Mouse (Mus musculus): ENCODE results near the gene Celsr1.

DNA sequence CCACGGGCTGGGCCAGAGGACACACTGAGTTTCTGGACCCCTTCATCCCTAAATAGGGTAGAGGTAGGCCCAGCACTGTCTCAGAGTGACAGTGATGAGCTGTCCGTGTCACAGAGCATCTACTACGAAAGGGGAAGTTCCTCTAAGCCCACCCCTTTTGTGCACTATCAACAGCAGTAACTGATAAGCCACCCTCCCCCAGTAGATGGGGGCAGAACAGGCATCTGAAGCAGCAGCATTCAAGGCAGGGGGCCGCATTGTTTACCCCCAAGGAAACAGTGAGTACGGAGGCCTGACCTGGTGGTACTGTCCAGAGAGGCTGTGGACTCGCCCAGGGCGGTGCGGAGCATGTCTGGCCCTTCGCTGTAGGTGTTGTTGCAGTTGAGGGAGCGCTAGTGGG lies 131.1 kb downstream of the Celsr1 start:
- TF ChIP-seq E2F4 (IDR thresholded peaks at IDR 0.05; ENCODE audit: insufficient read depth): no peak
- TF ChIP-seq POLR2A (IDR thresholded peaks at IDR 0.05; ENCODE audit: insufficient read length, low read depth): no peak
- TF ChIP-seq TCF3 (IDR thresholded peaks at IDR 0.05; ENCODE audit: insufficient read length, low read depth): no peak
- no peak for TF ChIP-seq MAX (IDR thresholded peaks at IDR 0.05; ENCODE audit: low read depth)
- TF ChIP-seq TCF12 (IDR thresholded peaks at IDR 0.05; ENCODE audit: insufficient read depth, poor library complexity, severe bottlenecking): no peak
- no peak for TF ChIP-seq MYOD1 (IDR thresholded peaks at IDR 0.05; ENCODE audit: control insufficient read depth in 1 of 3, insufficient read length in 2 of 3, low read depth in 2 of 3)
- no peak for TF ChIP-seq REST (IDR thresholded peaks at IDR 0.05; ENCODE audit: insufficient read depth, insufficient read length)
- no peak for TF ChIP-seq USF1 (IDR thresholded peaks at IDR 0.05; ENCODE audit: low read depth)
- no peak for TF ChIP-seq CEBPB (IDR thresholded peaks at IDR 0.05; ENCODE audit: insufficient read depth, poor library complexity, severe bottlenecking)
- no peak for TF ChIP-seq POLR2AphosphoS2 (IDR thresholded peaks at IDR 0.05; ENCODE audit: insufficient read length, low read depth)

Measured in myocyte (in vitro differentiated cells).